Mouse (Mus musculus): ENCODE data around the gene Wdr49. TPM values are rescaled to one million over a fixed set of nuclear protein-coding genes. Genes with fewer than 3 reads are reported as not detected.

Gene Wdr49
- polyA plus RNA-seq, 2 experiments = 0.09 TPM; not detected in 1

GRCm38 (mm10) chr3:75353972-75354371, 128.0 kb downstream of the Wdr49 start:
- no peak overlapping the region for H3K27ac ChIP-seq (replicated peaks; ENCODE audit: low read depth, low read length)
- no peaks in the 10 kb centered on the region for H3K4me1 ChIP-seq (ENCODE audit: control insufficient read depth, insufficient read depth, low read length)
- no peak for TF ChIP-seq POLR2A (IDR thresholded peaks at IDR 0.05; ENCODE audit: borderline replicate concordance, extremely low read depth, insufficient read depth, insufficient read length)
- no peak overlapping the region for H3K4me3 ChIP-seq (replicated peaks; ENCODE audit: low read length)
- no peak overlapping the region for H3K9ac ChIP-seq (ENCODE audit: low read depth, low read length, severe bottlenecking)
- no peaks in the 10 kb centered on the region for H3K36me3 ChIP-seq (ENCODE audit: control insufficient read depth, insufficient read depth, low read length)
- H3K9me3 ChIP-seq (ENCODE audit: control insufficient read depth, low read length) = no peaks in the 10 kb centered on the region
- H3K4me2 ChIP-seq (replicated peaks; ENCODE audit: low read depth, low read length, severe bottlenecking) = no peak overlapping the region
- DNase-seq (ENCODE audit: low spot score) (no peak), ATAC-seq (ENCODE audit: low FRiP score, low read depth) (no peak)
- no peaks in the 10 kb centered on the region for H3K27me3 ChIP-seq (ENCODE audit: control insufficient read depth, insufficient read depth, low read length)

- Histone ChIP-seq H3K36me3 (ENCODE audit: control insufficient read depth, insufficient read depth, low read length) (no peaks in the 10 kb centered on the region), H3K4me2 (replicated peaks; ENCODE audit: low read depth, low read length, severe bottlenecking) (no peak overlapping the region), H3K9me3 (ENCODE audit: control insufficient read depth, low read length) (no peaks in the 10 kb centered on the region), H3K4me1 (ENCODE audit: control insufficient read depth, insufficient read depth, low read length) (no peaks in the 10 kb centered on the region), H3K9ac (ENCODE audit: low read depth, low read length, severe bottlenecking) (no peak overlapping the region), H3K4me3 (replicated peaks; ENCODE audit: low read length) (no peak overlapping the region), H3K27me3 (ENCODE audit: control insufficient read depth, insufficient read depth, low read length) (no peaks in the 10 kb centered on the region), H3K27ac (replicated peaks; ENCODE audit: low read depth, low read length) (no peak overlapping the region)
- peak; percentile 14 for DNase-seq (ENCODE audit: low spot score)
- TF ChIP-seq POLR2A (IDR thresholded peaks at IDR 0.05; ENCODE audit: borderline replicate concordance, extremely low read depth, insufficient read depth, insufficient read length) = no peak
- peak; percentile 57 for ATAC-seq (ENCODE audit: low FRiP score, low read depth)
Observed at GRCm38 (mm10) chr3:75337196-75337595, 144.8 kb downstream of the Wdr49 start.

GRCm38 (mm10) chr3:75320999-75321398, 161.0 kb downstream of the Wdr49 start:
- Histone ChIP-seq H3K9me3 (ENCODE audit: control insufficient read depth, low read length) (no peaks in the 10 kb centered on the region), H3K27me3 (ENCODE audit: control insufficient read depth, insufficient read depth, low read length) (no peaks in the 10 kb centered on the region), H3K9ac (ENCODE audit: low read depth, low read length, severe bottlenecking) (no peak overlapping the region), H3K36me3 (ENCODE audit: control insufficient read depth, insufficient read depth, low read length) (no peaks in the 10 kb centered on the region), H3K27ac (replicated peaks; ENCODE audit: low read depth, low read length) (no peak overlapping the region), H3K4me2 (replicated peaks; ENCODE audit: low read depth, low read length, severe bottlenecking) (no peak overlapping the region), H3K4me1 (ENCODE audit: control insufficient read depth, insufficient read depth, low read length) (no peaks in the 10 kb centered on the region), H3K4me3 (replicated peaks; ENCODE audit: low read length) (no peak overlapping the region)
- no peak for ATAC-seq (ENCODE audit: low FRiP score, low read depth)
- TF ChIP-seq POLR2A (IDR thresholded peaks at IDR 0.05; ENCODE audit: borderline replicate concordance, extremely low read depth, insufficient read depth, insufficient read length) = no peak
- WGBS = 83% methylated on average over 4 of the region's 4 CpGs
- DNase-seq (ENCODE audit: low spot score) = no peak

- TF ChIP-seq POLR2A (IDR thresholded peaks at IDR 0.05; ENCODE audit: borderline replicate concordance, extremely low read depth, insufficient read depth, insufficient read length) = no peak
Observed at GRCm38 (mm10) chr3:75308861-75309260, 173.1 kb downstream of the Wdr49 start.

GRCm38 (mm10) chr3:75308228-75308627, 173.7 kb downstream of the Wdr49 start:
- WGBS = 73% methylated on average over 3 of the region's 3 CpGs

More at GRCm38 (mm10) chr3:75308861-75309260, 173.1 kb downstream of the Wdr49 start:
- no peak for ATAC-seq (ENCODE audit: low FRiP score, low read depth)
- H3K4me2 ChIP-seq (replicated peaks; ENCODE audit: low read depth, low read length, severe bottlenecking) = no peak overlapping the region
- no peaks in the 10 kb centered on the region for H3K4me1 ChIP-seq (ENCODE audit: control insufficient read depth, insufficient read depth, low read length)
- 86% methylated on average over 4 of the region's 4 CpGs for WGBS
- no peak overlapping the region for H3K27ac ChIP-seq (replicated peaks; ENCODE audit: low read depth, low read length)
- no peak overlapping the region for H3K9ac ChIP-seq (ENCODE audit: low read depth, low read length, severe bottlenecking)
- H3K9me3 ChIP-seq (ENCODE audit: control insufficient read depth, low read length) = no peaks in the 10 kb centered on the region
- H3K27me3 ChIP-seq (ENCODE audit: control insufficient read depth, insufficient read depth, low read length) = no peaks in the 10 kb centered on the region
- DNase-seq (ENCODE audit: low spot score) = no peak
- H3K36me3 ChIP-seq (ENCODE audit: control insufficient read depth, insufficient read depth, low read length) = no peaks in the 10 kb centered on the region
- no peak overlapping the region for H3K4me3 ChIP-seq (replicated peaks; ENCODE audit: low read length)

GRCm38 (mm10) chr3:75305584-75305983, 176.4 kb downstream of the Wdr49 start:
- Histone ChIP-seq H3K36me3 (ENCODE audit: control insufficient read depth, insufficient read depth, low read length) (no peaks in the 10 kb centered on the region), H3K9me3 (ENCODE audit: control insufficient read depth, low read length) (no peaks in the 10 kb centered on the region), H3K4me3 (replicated peaks; ENCODE audit: low read length) (no peak overlapping the region), H3K4me2 (replicated peaks; ENCODE audit: low read depth, low read length, severe bottlenecking) (no peak overlapping the region), H3K4me1 (ENCODE audit: control insufficient read depth, insufficient read depth, low read length) (no peaks in the 10 kb centered on the region), H3K27ac (replicated peaks; ENCODE audit: low read depth, low read length) (no peak overlapping the region), H3K9ac (ENCODE audit: low read depth, low read length, severe bottlenecking) (no peak overlapping the region), H3K27me3 (ENCODE audit: control insufficient read depth, insufficient read depth, low read length) (no peaks in the 10 kb centered on the region)
- no peak for TF ChIP-seq POLR2A (IDR thresholded peaks at IDR 0.05; ENCODE audit: borderline replicate concordance, extremely low read depth, insufficient read depth, insufficient read length)
- DNase-seq (ENCODE audit: low spot score) = no peak
- no peak for ATAC-seq (ENCODE audit: low FRiP score, low read depth)
- WGBS = 74% methylated on average over 3 of the region's 3 CpGs

More at GRCm38 (mm10) chr3:75308228-75308627, 173.7 kb downstream of the Wdr49 start:
- Histone ChIP-seq H3K27me3 (ENCODE audit: control insufficient read depth, insufficient read depth, low read length) (no peaks in the 10 kb centered on the region), H3K9ac (ENCODE audit: low read depth, low read length, severe bottlenecking) (no peak overlapping the region), H3K4me1 (ENCODE audit: control insufficient read depth, insufficient read depth, low read length) (no peaks in the 10 kb centered on the region), H3K36me3 (ENCODE audit: control insufficient read depth, insufficient read depth, low read length) (no peaks in the 10 kb centered on the region), H3K9me3 (ENCODE audit: control insufficient read depth, low read length) (no peaks in the 10 kb centered on the region), H3K27ac (replicated peaks; ENCODE audit: low read depth, low read length) (no peak overlapping the region), H3K4me3 (replicated peaks; ENCODE audit: low read length) (no peak overlapping the region), H3K4me2 (replicated peaks; ENCODE audit: low read depth, low read length, severe bottlenecking) (no peak overlapping the region)
- no peak for TF ChIP-seq POLR2A (IDR thresholded peaks at IDR 0.05; ENCODE audit: borderline replicate concordance, extremely low read depth, insufficient read depth, insufficient read length)
- no peak for ATAC-seq (ENCODE audit: low FRiP score, low read depth)
- no peak for DNase-seq (ENCODE audit: low spot score)

Measured in limb, embryonic 14.5 days (tissue).